Mouse (Mus musculus) embryonic facial prominence, embryonic 14.5 days (tissue): ENCODE results near the gene Pde10a. TPM values are rescaled to one million over a fixed set of nuclear protein-coding genes. Genes with fewer than 3 reads are reported as not detected.
A peak's percentile ranks its signal among the peaks of the same experiment; 100 is the strongest.

Source experiments
- ATAC-seq: fragments of 200-750 bp; cut with Nextera tagmentation; 2 replicates; pipeline ENCODE4 v1.8.0; 2017; ENCODE audit warnings: low read depth, moderate number of reproducible peaks, moderate TSS enrichment
- DNase-seq: peaks from one replicate; pipeline ENCODE4 v3.0.0-alpha.2; 2015; ENCODE audit warnings: low spot score
- H3K27ac ChIP-seq: fragments of 300-500 bp; sonication (generic); replicated peaks from 2 replicates; pipeline ENCODE4 v1.5.1; 2014; ENCODE audit warnings: low read depth, mild to moderate bottlenecking, low read length, moderate library complexity
- H3K27me3 ChIP-seq: fragments of 300-500 bp; sonication (generic); replicated peaks from 2 replicates; pipeline ENCODE4 v1.6.1; 2014; ENCODE audit warnings: low read length; ENCODE audit not compliant: control insufficient read depth, insufficient read depth
- H3K36me3 ChIP-seq: fragments of 300-500 bp; sonication (generic); 2 replicates; pipeline ENCODE4 v1.6.1; 2014; ENCODE audit warnings: low read length, mixed read lengths; ENCODE audit not compliant: control insufficient read depth, insufficient read depth
- H3K4me1 ChIP-seq: fragments of 300-500 bp; sonication (generic); 2 replicates; pipeline ENCODE4 v1.6.1; 2014; ENCODE audit warnings: antibody characterized with exemption, low read length; ENCODE audit not compliant: control insufficient read depth, insufficient read depth
- H3K4me2 ChIP-seq: fragments of 300-500 bp; sonication (generic); 2 replicates; pipeline ENCODE4 v1.6.1; 2014; ENCODE audit warnings: low read depth, mild to moderate bottlenecking, low read length, moderate library complexity, mixed read lengths
- H3K4me3 ChIP-seq: fragments of 300-500 bp; sonication (generic); 2 replicates; pipeline ENCODE4 v1.5.1; 2014; ENCODE audit warnings: low read depth, mild to moderate bottlenecking, low read length
- H3K9ac ChIP-seq: fragments of 300-500 bp; sonication (generic); 2 replicates; pipeline ENCODE4 v1.6.1; 2014; ENCODE audit warnings: low read depth, mild to moderate bottlenecking, low read length, moderate library complexity, mixed read lengths
- H3K9me3 ChIP-seq: fragments of 300-500 bp; sonication (generic); 2 replicates; pipeline ENCODE4 v1.6.1; 2016; ENCODE audit warnings: low read length; ENCODE audit not compliant: control insufficient read depth
- whole genome bisulfite sequencing: fragments of 180-500 bp; shearing (Covaris S2); extraction: QIAGEN DNeasy Blood & Tissue Kit; methylation state at CpG from one replicate; pipeline ENCODE4 v1.1.7; 2014; 5-methylcytosine and 5-hydroxymethylcytosine counted together
- polyA plus RNA-seq: library from polyadenylated mRNA; unstranded; fragments of >200 nt; fragmentation: Nextera tagmentation; extraction: Ambion mirVana; gene quantifications from 2 replicates; pipeline ENCODE4 v1.2.1, GENCODE M21; 2014

The Pde10a gene
- polyA plus RNA-seq, 1 experiment from 2014 or later, result 2.3 TPM

DNA sequence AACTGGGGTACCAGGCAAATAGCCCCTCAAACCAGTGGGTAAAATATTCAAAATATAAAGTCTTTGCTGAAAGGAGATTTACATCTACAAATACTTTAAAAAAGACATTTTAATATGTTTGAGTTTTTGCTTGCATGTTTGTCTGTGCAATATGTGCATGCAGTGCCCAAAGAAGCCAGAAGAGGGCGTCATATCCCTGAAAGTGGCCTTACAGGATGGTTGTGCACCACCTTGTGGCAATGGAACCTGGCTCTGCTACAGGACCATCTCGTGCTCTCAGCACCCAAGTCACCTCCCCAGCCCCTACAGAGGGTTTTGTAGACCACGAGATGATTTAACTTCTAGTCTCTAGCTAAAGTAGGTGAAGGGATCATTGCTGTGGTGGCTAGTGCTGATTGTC is 8.7 kb downstream of the Pde10a start:
- Histone ChIP-seq H3K36me3 (no peaks in the 10 kb centered on the region), H3K4me3 (no peak overlapping the region), H3K4me2 (no peak overlapping the region), H3K27ac (no peak overlapping the region), H3K9me3 (no peaks in the 10 kb centered on the region), H3K27me3 (no peaks in the 10 kb centered on the region), H3K4me1 (no peaks in the 10 kb centered on the region), H3K9ac (no peak overlapping the region)
- DNase-seq, result no peak
- 57% methylated on average over 3 of the region's 3 CpGs for WGBS
- no peak for ATAC-seq

DNA sequence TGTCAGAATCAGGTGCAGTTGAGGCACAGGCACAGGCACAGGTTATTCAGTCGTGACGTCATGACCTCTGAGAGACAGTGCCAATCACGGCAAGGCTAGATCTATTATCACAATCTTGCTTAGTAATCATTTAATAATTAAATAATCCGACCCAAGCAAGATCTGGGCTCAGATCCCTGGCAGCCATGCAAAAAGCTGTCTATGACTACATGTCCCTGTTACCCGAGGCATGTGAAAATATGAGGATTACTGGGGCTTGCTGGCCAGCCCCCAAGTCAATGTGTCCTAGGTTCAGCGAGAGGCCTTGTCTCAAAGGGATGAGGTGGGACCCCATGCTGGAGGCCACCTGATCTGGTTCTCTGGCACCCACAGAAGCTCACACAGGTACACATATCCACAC is 11.3 kb downstream of the Pde10a start:
- Histone ChIP-seq H3K36me3 (no peaks in the 10 kb centered on the region), H3K9ac (no peak overlapping the region), H3K4me2 (no peak overlapping the region), H3K27ac (no peak overlapping the region), H3K9me3 (no peaks in the 10 kb centered on the region), H3K4me1 (peaks cover 1% of the 10 kb centered on the region; the same call in 1 of the 2 replicates), H3K4me3 (no peak overlapping the region), H3K27me3 (no peaks in the 10 kb centered on the region)
- DNase-seq (no peak), ATAC-seq (no peak)
- WGBS, result 65% methylated on average over 6 of the region's 6 CpGs

DNA sequence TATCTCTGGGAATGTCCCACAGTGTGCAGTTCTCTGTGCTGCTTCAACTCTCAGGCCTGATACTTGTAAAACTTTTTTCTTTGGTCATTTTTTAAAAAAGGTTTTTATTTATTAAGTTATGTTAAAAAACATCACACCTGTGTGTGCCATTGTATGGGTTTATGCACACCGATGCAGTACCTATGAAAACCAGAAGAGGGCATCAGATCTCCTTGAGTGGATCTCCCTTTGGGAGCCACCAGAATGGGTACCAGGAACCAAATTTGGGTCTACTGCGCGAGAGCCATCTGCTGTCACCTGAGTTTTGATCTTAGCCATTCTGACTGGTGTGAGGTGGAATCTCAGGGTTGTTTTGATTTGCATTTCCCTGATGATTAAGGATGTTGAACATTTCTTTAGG is 12.9 kb downstream of the Pde10a start:
- H3K27me3 ChIP-seq, result no peaks in the 10 kb centered on the region
- no peak overlapping the region for H3K4me2 ChIP-seq
- 79% methylated on average over 3 of the region's 3 CpGs for WGBS
- no peaks in the 10 kb centered on the region for H3K9me3 ChIP-seq
- H3K4me3 ChIP-seq, result no peak overlapping the region
- DNase-seq, result no peak
- no peak for ATAC-seq
- no peak overlapping the region for H3K27ac ChIP-seq
- no peak overlapping the region for H3K9ac ChIP-seq
- H3K36me3 ChIP-seq, result no peaks in the 10 kb centered on the region
- peaks cover 3% of the 10 kb centered on the region; the same call in 1 of the 2 replicates for H3K4me1 ChIP-seq

DNA sequence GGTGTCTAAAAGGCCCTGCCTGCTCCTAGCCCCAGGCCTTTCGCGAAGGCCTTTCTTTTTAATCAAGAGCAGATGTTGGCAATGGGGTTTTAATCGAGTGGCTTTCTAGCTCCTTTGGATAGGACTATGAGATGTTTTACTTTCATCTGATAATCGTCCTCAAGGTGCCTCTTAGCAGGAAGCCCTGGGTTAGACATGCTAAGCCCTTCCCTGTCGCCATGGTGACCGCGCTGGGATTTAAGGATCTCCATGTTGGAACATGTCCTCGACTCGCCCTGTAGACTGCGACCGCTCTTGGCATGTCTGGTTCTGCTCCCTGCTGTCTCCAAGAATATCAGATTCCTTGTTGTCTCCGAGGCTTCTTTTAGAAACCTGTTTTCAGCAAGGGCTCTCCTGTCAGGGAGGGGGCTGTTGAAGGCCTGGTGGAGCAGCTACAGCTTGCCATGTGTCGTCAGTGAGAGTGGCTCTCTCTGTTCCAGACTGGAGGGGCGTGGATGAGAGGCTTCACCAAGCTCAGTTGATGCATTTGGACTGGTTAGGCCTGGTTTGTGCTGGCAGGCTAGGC is 16.9 kb downstream of the Pde10a start:
- H3K27ac ChIP-seq, result no peak overlapping the region
- no peaks in the 10 kb centered on the region for H3K27me3 ChIP-seq
- no peaks in the 10 kb centered on the region for H3K36me3 ChIP-seq
- H3K9ac ChIP-seq, result no peak overlapping the region
- H3K4me1 ChIP-seq, result peaks cover 3% of the 10 kb centered on the region; the same call in 1 of the 2 replicates
- ATAC-seq, result no peak
- no peaks in the 10 kb centered on the region for H3K9me3 ChIP-seq
- 35% methylated on average over 14 of the region's 14 CpGs for WGBS
- H3K4me3 ChIP-seq, result no peak overlapping the region
- DNase-seq, result peak; percentile 46
- no peak overlapping the region for H3K4me2 ChIP-seq

GRCm38 (mm10) chr17:8546366-8546765 is 21.2 kb downstream of the Pde10a start:
- H3K4me2 ChIP-seq, result no peak overlapping the region
- peaks cover 3% of the 10 kb centered on the region; the same call in 1 of the 2 replicates for H3K4me1 ChIP-seq
- WGBS, result 84% methylated on average over 9 of the region's 9 CpGs
- no peaks in the 10 kb centered on the region for H3K36me3 ChIP-seq
- H3K27me3 ChIP-seq, result no peaks in the 10 kb centered on the region
- H3K27ac ChIP-seq, result no peak overlapping the region
- no peak overlapping the region for H3K4me3 ChIP-seq
- DNase-seq, result no peak
- H3K9me3 ChIP-seq, result no peaks in the 10 kb centered on the region
- H3K9ac ChIP-seq, result no peak overlapping the region
- ATAC-seq, result no peak

- 80% methylated on average over 4 of the region's 4 CpGs for WGBS
- no peaks in the 10 kb centered on the region for H3K9me3 ChIP-seq
- no peaks in the 10 kb centered on the region for H3K27me3 ChIP-seq
- H3K4me3 ChIP-seq, result no peak overlapping the region
- DNase-seq (no peak), ATAC-seq (no peak)
- H3K4me2 ChIP-seq, result no peak overlapping the region
- H3K27ac ChIP-seq, result no peak overlapping the region
- no peaks in the 10 kb centered on the region for H3K36me3 ChIP-seq
- H3K9ac ChIP-seq, result no peak overlapping the region
- no peaks in the 10 kb centered on the region for H3K4me1 ChIP-seq
These were observed 23.6 kb downstream of the Pde10a start for GRCm38 (mm10) chr17:8548733-8549132.

GRCm38 (mm10) chr17:8551641-8552040 is 26.5 kb downstream of the Pde10a start:
- no peak overlapping the region for H3K27ac ChIP-seq
- H3K4me1 ChIP-seq, result no peaks in the 10 kb centered on the region
- WGBS, result 62% methylated on average over 3 of the region's 3 CpGs
- ATAC-seq (no peak), DNase-seq (no peak)
- no peaks in the 10 kb centered on the region for H3K36me3 ChIP-seq
- no peak overlapping the region for H3K4me2 ChIP-seq
- no peaks in the 10 kb centered on the region for H3K9me3 ChIP-seq
- H3K27me3 ChIP-seq, result no peaks in the 10 kb centered on the region
- no peak overlapping the region for H3K9ac ChIP-seq
- H3K4me3 ChIP-seq, result no peak overlapping the region

- no peak for ATAC-seq
These were observed 27.3 kb downstream of the Pde10a start for GRCm38 (mm10) chr17:8552346-8553035.

GRCm38 (mm10) chr17:8553601-8554000 is 28.4 kb downstream of the Pde10a start:
- H3K9ac ChIP-seq, result no peak overlapping the region
- no peaks in the 10 kb centered on the region for H3K9me3 ChIP-seq
- no peak overlapping the region for H3K27ac ChIP-seq
- no peak for ATAC-seq
- DNase-seq, result no peak
- no peaks in the 10 kb centered on the region for H3K36me3 ChIP-seq
- H3K4me2 ChIP-seq, result no peak overlapping the region
- 79% methylated on average over 3 of the region's 3 CpGs for WGBS
- no peaks in the 10 kb centered on the region for H3K4me1 ChIP-seq
- H3K4me3 ChIP-seq, result no peak overlapping the region
- H3K27me3 ChIP-seq, result no peaks in the 10 kb centered on the region

More at GRCm38 (mm10) chr17:8552346-8553035, 27.3 kb downstream of the Pde10a start:
- H3K27me3 ChIP-seq, result no peaks in the 10 kb centered on the region
- no peak overlapping the region for H3K4me3 ChIP-seq
- no peaks in the 10 kb centered on the region for H3K9me3 ChIP-seq
- no peak overlapping the region for H3K4me2 ChIP-seq
- no peaks in the 10 kb centered on the region for H3K36me3 ChIP-seq
- WGBS, result 75% methylated on average over 8 of the region's 8 CpGs
- no peak for DNase-seq
- no peak overlapping the region for H3K9ac ChIP-seq
- H3K27ac ChIP-seq, result no peak overlapping the region
- H3K4me1 ChIP-seq, result no peaks in the 10 kb centered on the region
